Mouse (Mus musculus): Measurements from ENCODE around the gene Gm44596.

The Gm44596 gene

GRCm38 (mm10) chr6:128408544-128409125, 33.3 kb downstream of the Gm44596 start:
- no peak for TF ChIP-seq GATA4 (IDR thresholded peaks at IDR 0.05; ENCODE audit: insufficient replicate concordance, low read length)

GRCm38 (mm10) chr6:128410305-128410704, 35.0 kb downstream of the Gm44596 start:
- no peak for TF ChIP-seq GATA4 (IDR thresholded peaks at IDR 0.05; ENCODE audit: insufficient replicate concordance, low read length)

- no peak for TF ChIP-seq GATA4 (IDR thresholded peaks at IDR 0.05; ENCODE audit: insufficient replicate concordance, low read length)
Measured at GRCm38 (mm10) chr6:128411115-128411514, 35.8 kb downstream of the Gm44596 start.

GRCm38 (mm10) chr6:128416169-128416568, 40.9 kb downstream of the Gm44596 start:
- no peak for TF ChIP-seq GATA4 (IDR thresholded peaks at IDR 0.05; ENCODE audit: insufficient replicate concordance, low read length)

- no peak for TF ChIP-seq GATA4 (IDR thresholded peaks at IDR 0.05; ENCODE audit: insufficient replicate concordance, low read length)
Measured at GRCm38 (mm10) chr6:128418076-128418475, 42.8 kb downstream of the Gm44596 start.

GRCm38 (mm10) chr6:128421036-128421435, 45.7 kb downstream of the Gm44596 start:
- TF ChIP-seq GATA4 (IDR thresholded peaks at IDR 0.05; ENCODE audit: insufficient replicate concordance, low read length): no peak

GRCm38 (mm10) chr6:128421480-128421879, 46.2 kb downstream of the Gm44596 start:
- TF ChIP-seq GATA4 (IDR thresholded peaks at IDR 0.05; ENCODE audit: insufficient replicate concordance, low read length): no peak

- no peak for TF ChIP-seq GATA4 (IDR thresholded peaks at IDR 0.05; ENCODE audit: insufficient replicate concordance, low read length)
Measured at GRCm38 (mm10) chr6:128423496-128424268, 48.4 kb downstream of the Gm44596 start.

- no peak; the same call in 1 of the 2 replicates for TF ChIP-seq GATA4 (IDR thresholded peaks at IDR 0.05; ENCODE audit: insufficient replicate concordance, low read length)
Measured at GRCm38 (mm10) chr6:128424269-128425019, 49.1 kb downstream of the Gm44596 start, which contains the start of gene Itfg2. Gene Itfg2 (minus strand): TSS chr6:128424931.

GRCm38 (mm10) chr6:128425046-128425445, 49.7 kb downstream of the Gm44596 start:
- TF ChIP-seq GATA4 (IDR thresholded peaks at IDR 0.05; ENCODE audit: insufficient replicate concordance, low read length): no peak

GRCm38 (mm10) chr6:128427571-128427970, 52.3 kb downstream of the Gm44596 start:
- TF ChIP-seq GATA4 (IDR thresholded peaks at IDR 0.05; ENCODE audit: insufficient replicate concordance, low read length): no peak

GRCm38 (mm10) chr6:128429300-128429699, 54.0 kb downstream of the Gm44596 start:
- TF ChIP-seq GATA4 (IDR thresholded peaks at IDR 0.05; ENCODE audit: insufficient replicate concordance, low read length): no peak

GRCm38 (mm10) chr6:128429826-128430225, 54.5 kb downstream of the Gm44596 start:
- TF ChIP-seq GATA4 (IDR thresholded peaks at IDR 0.05; ENCODE audit: insufficient replicate concordance, low read length): no peak

- TF ChIP-seq GATA4 (IDR thresholded peaks at IDR 0.05; ENCODE audit: insufficient replicate concordance, low read length): no peak
Measured at GRCm38 (mm10) chr6:128432356-128432915, 57.1 kb downstream of the Gm44596 start.

- TF ChIP-seq GATA4 (IDR thresholded peaks at IDR 0.05; ENCODE audit: insufficient replicate concordance, low read length): no peak
Measured at GRCm38 (mm10) chr6:128433566-128433965, 58.3 kb downstream of the Gm44596 start.
